Mouse (Mus musculus) gastrocnemius, postnatal 25 days (tissue): ENCODE data around the gene Usp28. TPM values are rescaled to one million over a fixed set of nuclear protein-coding genes. Genes with fewer than 3 reads are reported as not detected.

Experiments
- DNase-seq: peaks from one replicate; pipeline ENCODE4 v3.0.0; 2022
- total RNA-seq, 2 experiments: library from RNA; stranded (reverse); gene quantifications; 1 replicate in 1 of 2; 2 replicates in 1 of 2; pipeline ENCODE4 v1.2.3; 2021

Gene Usp28
- total RNA-seq, 2 experiments from 2014 or later: 63.8 to 92.9 TPM

DNA sequence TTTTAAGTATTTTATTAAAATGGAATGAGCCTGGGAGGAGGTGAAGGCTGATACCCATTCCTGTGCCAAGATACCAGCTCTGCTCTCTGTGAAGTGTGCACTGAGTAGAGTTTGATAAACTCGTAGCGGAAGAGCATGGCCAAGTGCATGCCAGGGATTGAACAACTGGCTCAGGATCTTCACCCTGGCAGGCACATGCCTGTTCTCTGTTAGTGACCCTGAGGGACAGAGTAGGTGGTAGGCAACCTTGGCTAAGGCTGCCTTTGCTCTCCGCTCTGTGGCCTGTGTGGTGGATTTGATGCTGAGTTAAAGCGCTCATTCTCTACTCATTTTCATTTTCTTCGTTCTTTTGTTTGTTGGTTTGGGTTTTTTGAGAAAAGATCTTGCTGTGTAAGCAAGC is 36.1 kb downstream of the Usp28 start:
- DNase-seq: no peak

DNA sequence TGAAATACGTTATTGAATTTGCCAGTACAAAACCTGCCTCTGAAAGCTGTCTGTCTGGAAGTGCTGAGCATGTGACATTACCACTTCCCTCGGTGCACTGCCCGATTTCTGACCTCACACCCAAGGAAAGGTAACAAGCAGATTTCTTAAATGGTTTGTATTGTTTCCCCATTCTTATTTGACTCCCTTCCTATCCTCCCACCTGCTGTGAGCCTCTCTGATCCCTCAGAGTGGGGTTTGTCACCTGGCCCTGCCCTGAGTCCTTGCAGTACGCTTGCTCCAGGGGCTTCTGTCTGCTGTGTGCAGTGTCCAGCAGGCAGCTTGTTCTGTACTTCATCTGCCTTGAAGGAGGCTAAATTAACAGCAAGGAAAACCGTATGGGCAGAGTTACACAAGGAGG is 38.8 kb downstream of the Usp28 start:
- no peak for DNase-seq

DNA sequence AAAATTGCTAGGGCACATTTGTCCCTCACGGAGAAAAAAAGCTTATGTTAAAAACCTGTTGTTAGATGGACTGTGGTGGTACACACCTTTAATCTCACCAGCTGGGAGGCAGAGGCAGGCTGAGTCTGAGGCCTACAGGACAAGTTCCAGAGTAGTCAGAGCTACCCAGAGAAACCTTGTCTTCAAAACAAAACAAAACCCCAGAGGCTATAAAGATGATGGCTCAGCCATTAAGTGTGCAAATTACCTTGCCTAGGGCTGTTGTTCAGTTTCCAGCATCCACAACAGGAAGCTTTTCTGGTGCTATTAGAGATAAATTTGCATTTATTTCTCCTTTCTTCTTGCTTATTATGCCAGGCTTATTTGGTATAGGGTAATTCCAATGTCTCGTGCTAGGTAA is 39.4 kb downstream of the Usp28 start:
- no peak for DNase-seq

DNA sequence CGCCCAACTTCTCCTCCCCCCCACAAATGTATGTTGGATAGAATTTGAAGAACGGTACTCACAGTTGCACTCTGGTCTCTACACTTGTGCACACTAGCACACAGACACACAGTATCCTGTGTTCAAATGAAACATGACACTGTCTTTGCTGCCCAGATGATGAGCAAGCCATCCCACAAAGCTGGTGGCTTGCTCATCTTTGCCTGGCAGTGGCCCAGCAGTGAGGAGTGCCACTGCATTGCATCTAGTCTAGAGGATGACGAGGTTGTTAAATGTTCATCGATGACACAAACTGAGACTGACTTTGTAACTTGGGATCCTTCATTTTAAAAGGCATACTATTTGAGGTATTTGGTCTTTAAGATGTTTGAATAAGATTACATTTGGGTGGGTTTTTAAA is 49.6 kb downstream of the Usp28 start:
- DNase-seq: peak; percentile 11

- no peak for DNase-seq
Observed at GRCm38 (mm10) chr9:49050901-49051300, 65.7 kb downstream of the Usp28 start.

DNA sequence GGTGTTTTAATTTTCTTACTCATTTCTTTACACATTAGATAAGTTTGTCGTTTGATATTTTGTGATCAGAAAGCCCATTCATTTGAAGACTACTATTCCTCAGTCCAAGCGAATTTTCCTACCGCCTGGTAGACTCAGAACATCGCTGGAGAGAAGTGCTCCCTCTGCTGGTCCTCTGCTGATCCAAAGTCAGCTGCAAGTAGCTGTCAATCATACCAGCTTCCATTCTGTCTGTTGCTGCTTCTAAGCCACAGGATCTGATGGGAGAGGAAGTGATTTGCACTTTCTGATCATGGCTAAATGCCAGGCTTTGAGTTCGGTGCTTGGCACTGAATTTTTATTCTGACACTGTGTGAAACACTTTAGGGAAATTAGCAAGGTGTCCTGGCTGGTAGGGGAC is 66.2 kb downstream of the Usp28 start:
- DNase-seq: peak; percentile 40

DNA sequence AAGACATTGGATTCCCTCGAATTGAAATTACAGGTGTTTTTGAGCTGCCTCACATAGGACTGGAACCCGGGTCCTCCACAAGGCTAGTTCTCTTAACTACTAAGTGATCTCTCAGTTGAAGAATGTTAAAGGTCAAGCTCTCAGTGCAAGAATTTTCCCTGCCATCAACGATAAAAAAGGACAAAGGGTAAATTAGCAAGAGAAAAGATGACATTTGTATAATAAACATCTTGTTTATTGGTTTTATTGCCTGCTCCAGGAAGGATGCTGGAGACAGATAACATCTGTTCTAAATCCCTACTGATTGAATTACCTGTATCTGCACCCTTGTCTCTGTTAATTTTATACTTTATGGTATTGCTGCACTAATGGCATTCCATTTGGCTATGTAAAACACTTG is 68.9 kb downstream of the Usp28 start:
- no peak for DNase-seq

- DNase-seq: peak; percentile 92
Observed at GRCm38 (mm10) chr9:49055333-49056205, 70.4 kb downstream of the Usp28 start, which contains the start of gene Zw10. Gene Zw10, plus strand, starts transcription at chr9:49055613.

DNA sequence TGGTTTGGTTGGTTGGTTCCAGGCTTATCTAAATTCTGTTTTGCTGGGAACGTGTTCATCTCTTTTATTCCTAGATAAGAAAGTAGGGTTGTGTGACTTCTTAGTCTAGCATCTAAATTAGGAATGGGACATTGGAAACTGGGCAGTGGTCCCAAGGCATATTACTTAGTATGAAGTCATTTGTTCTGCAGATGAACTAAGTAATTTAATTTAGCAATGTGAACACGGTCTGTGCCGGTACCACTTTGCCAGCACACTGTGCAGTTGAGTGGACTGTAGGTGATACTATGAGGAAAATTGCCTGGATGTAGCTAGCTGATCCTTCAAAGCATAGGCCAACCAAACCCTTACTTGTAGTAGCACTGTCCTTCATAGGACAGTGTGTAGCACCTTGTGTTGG is 91.7 kb downstream of the Usp28 start:
- no peak for DNase-seq

- DNase-seq: no peak
Observed at GRCm38 (mm10) chr9:49081107-49081506, 95.9 kb downstream of the Usp28 start, which contains the start of gene Tmprss5. Gene Tmprss5, plus strand, starts transcription at chr9:49081260.

- DNase-seq: peak; percentile 25
Observed at GRCm38 (mm10) chr9:49081561-49081960, 96.4 kb downstream of the Usp28 start.

GRCm38 (mm10) chr9:49087317-49087716 is 102.1 kb downstream of the Usp28 start:
- no peak for DNase-seq

Other genes starting within 250 kb of the Usp28 start
- gene Zbtb16, start 149.2 kb upstream of the Usp28 start, total RNA-seq: 100 to 1,000 TPM; 102 to 134 TPM
- gene Htr3a, start 74.3 kb upstream of the Usp28 start, total RNA-seq: not detected
- not detected for gene Htr3b, start 20.4 kb upstream of the Usp28 start, total RNA-seq
- 1 to 10 TPM; 8.0 to 8.3 TPM for gene Zw10, start 70.2 kb downstream of the Usp28 start, total RNA-seq
- gene Tmprss5, start 95.9 kb downstream of the Usp28 start, total RNA-seq: under 1 TPM; 0.24 to 0.82 TPM